8 mouse cellular contexts compared by ENCODE assay signal in the genomic region with DNA sequence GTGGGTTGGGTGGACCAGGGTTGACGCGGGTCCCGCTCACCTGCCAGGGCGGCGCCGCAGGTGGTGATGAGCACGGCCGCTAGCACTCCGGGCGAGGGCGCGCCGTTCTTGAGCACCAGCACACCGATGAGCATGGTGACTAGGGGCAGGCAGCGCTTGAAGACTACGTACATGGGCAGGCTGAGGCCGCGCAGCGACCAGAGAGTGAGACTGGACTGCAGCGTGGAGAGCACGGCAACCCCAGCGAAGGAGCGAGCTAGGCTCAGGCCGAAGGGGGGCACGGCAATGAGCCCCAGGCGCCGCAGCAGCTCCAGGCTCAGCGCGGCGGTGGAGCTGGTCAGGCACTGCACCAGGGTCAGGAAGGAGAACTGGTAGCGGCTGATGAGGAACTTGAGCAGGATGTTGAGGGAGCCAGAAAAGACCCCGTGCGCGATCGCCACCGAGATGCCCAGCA. TPM values are rescaled to one million over a fixed set of nuclear protein-coding genes. Genes with fewer than 3 reads are reported as not detected.
DNase-seq lines count a peak whose midpoint lies in the region; ATAC-seq and TF ChIP-seq lines count a peak whose summit lies in the region.

No protein-coding gene starts in this region.

- peak overlapping the region; percentile 62 for H3K4me3 ChIP-seq in embryonic facial prominence, embryonic 12.5 days
- H3K4me3 ChIP-seq in hindbrain, embryonic 14.5 days (replicated peaks; ENCODE audit: low read length), result peak overlapping the region; percentile 66
- peak overlapping the region; percentile 50 for H3K4me3 ChIP-seq in lung, embryonic 15.5 days
- H3K4me3 ChIP-seq in stomach, embryonic 16.5 days (replicated peaks; ENCODE audit: low read length), result peak overlapping the region; percentile 51

- no peak overlapping the region for H3K27ac ChIP-seq in embryonic facial prominence, embryonic 12.5 days
- H3K27ac ChIP-seq in hindbrain, embryonic 14.5 days, result no peak overlapping the region
- H3K27ac ChIP-seq in lung, embryonic 15.5 days, result no peak overlapping the region
- H3K27ac ChIP-seq in stomach, embryonic 16.5 days (ENCODE audit: low read length), result no peak overlapping the region

- in situ Hi-C loops in Patski (cut with MboI; ENCODE audit: low pct_unique_long_range_greater_than_20kb), result no loop called here

- H3K4me1 ChIP-seq in embryonic facial prominence, embryonic 12.5 days, result peaks cover 20% of the 10 kb centered on the region
- H3K4me1 ChIP-seq in hindbrain, embryonic 14.5 days (replicated peaks; ENCODE audit: control insufficient read depth, insufficient read depth, low read length), result peaks cover 16% of the 10 kb centered on the region
- peaks cover 31% of the 10 kb centered on the region for H3K4me1 ChIP-seq in lung, embryonic 15.5 days
- peaks cover 15% of the 10 kb centered on the region for H3K4me1 ChIP-seq in stomach, embryonic 16.5 days (ENCODE audit: control insufficient read depth, insufficient read depth, low read length)

- peak overlapping the region; percentile 53 for H3K9ac ChIP-seq in embryonic facial prominence, embryonic 12.5 days
- H3K9ac ChIP-seq in hindbrain, embryonic 14.5 days, result peak overlapping the region; percentile 57
- peak overlapping the region; percentile 14; the same call in 1 of the 2 replicates for H3K9ac ChIP-seq in lung, embryonic 15.5 days
- peak overlapping the region; percentile 67 for H3K9ac ChIP-seq in stomach, embryonic 16.5 days (ENCODE audit: low read length)

- peak overlapping the region; percentile 100 for H3K4me2 ChIP-seq in embryonic facial prominence, embryonic 12.5 days (replicated peaks)
- peak overlapping the region; percentile 99 for H3K4me2 ChIP-seq in hindbrain, embryonic 14.5 days (replicated peaks)
- peak overlapping the region; percentile 98 for H3K4me2 ChIP-seq in lung, embryonic 15.5 days
- peak overlapping the region; percentile 99 for H3K4me2 ChIP-seq in stomach, embryonic 16.5 days (ENCODE audit: low read depth, low read length)

- peaks cover 44% of the 10 kb centered on the region for H3K27me3 ChIP-seq in Patski
- peaks cover 50% of the 10 kb centered on the region for H3K27me3 ChIP-seq in embryonic facial prominence, embryonic 12.5 days
- peaks cover 65% of the 10 kb centered on the region for H3K27me3 ChIP-seq in hindbrain, embryonic 14.5 days (ENCODE audit: control insufficient read depth, insufficient read depth, low read length)
- peaks cover 64% of the 10 kb centered on the region for H3K27me3 ChIP-seq in lung, embryonic 15.5 days
- peaks cover 43% of the 10 kb centered on the region for H3K27me3 ChIP-seq in stomach, embryonic 16.5 days (ENCODE audit: control insufficient read depth, insufficient read depth, low read length)

- CTCF ChIA-PET in Patski (lab: Charles Lee), result no interaction called here

- no peaks in the 10 kb centered on the region for H3K36me3 ChIP-seq in embryonic facial prominence, embryonic 12.5 days
- H3K36me3 ChIP-seq in hindbrain, embryonic 14.5 days (replicated peaks; ENCODE audit: control insufficient read depth, insufficient read depth), result no peaks in the 10 kb centered on the region
- H3K36me3 ChIP-seq in lung, embryonic 15.5 days, result no peaks in the 10 kb centered on the region
- no peaks in the 10 kb centered on the region for H3K36me3 ChIP-seq in stomach, embryonic 16.5 days (ENCODE audit: control insufficient read depth, insufficient read depth, low read length)

- ATAC-seq in Patski, result peak; percentile 10
- peak; percentile 50 for ATAC-seq in embryonic facial prominence, embryonic 12.5 days (ENCODE audit: insufficient number of reproducible peaks, insufficient read depth, low FRiP score, low TSS enrichment)
- ATAC-seq in hindbrain, embryonic 14.5 days (ENCODE audit: low FRiP score), result peak; percentile 68
- ATAC-seq in lung, embryonic 15.5 days (ENCODE audit: borderline replicate concordance, extremely low read depth, low FRiP score, low TSS enrichment), result peak; percentile 50
- peak; percentile 22; the same call in 1 of the 2 replicates for ATAC-seq in stomach, embryonic 16.5 days (ENCODE audit: insufficient read depth, low FRiP score)

- POLR2A ChIA-PET in Patski (lab: Charles Lee), result no interaction called here

- TF ChIP-seq CTCF in Patski (IDR thresholded peaks at IDR 0.05), result no peak

- WGBS in embryonic facial prominence, embryonic 12.5 days, result under 1% methylated on average over 36 of the region's 36 CpGs
- under 1% methylated on average over 36 of the region's 36 CpGs for WGBS in hindbrain, embryonic 14.5 days
- WGBS in lung, embryonic 15.5 days, result under 1% methylated on average over 36 of the region's 36 CpGs
- 1% methylated on average over 36 of the region's 36 CpGs for WGBS in stomach, embryonic 16.5 days

- peak; percentile 13 for DNase-seq in kidney, adult 18-20 months
- no peak for DNase-seq in kidney, postnatal 25 days
- DNase-seq in Patski (ENCODE audit: low read depth, low spot score), result no peak
- DNase-seq in hindbrain, embryonic 14.5 days (ENCODE audit: low spot score), result no peak
- DNase-seq in layer of hippocampus, adult 11-12 months (ENCODE audit: low spot score), result no peak

- H3K9me3 ChIP-seq in embryonic facial prominence, embryonic 12.5 days, result no peaks in the 10 kb centered on the region
- H3K9me3 ChIP-seq in hindbrain, embryonic 14.5 days (ENCODE audit: control insufficient read depth, low read length), result no peaks in the 10 kb centered on the region
- H3K9me3 ChIP-seq in lung, embryonic 15.5 days, result no peaks in the 10 kb centered on the region
- H3K9me3 ChIP-seq in stomach, embryonic 16.5 days (replicated peaks; ENCODE audit: control insufficient read depth, low read length), result no peaks in the 10 kb centered on the region

RNA-seq across cellular contexts. Expression of a gene that starts 0.7 kb away (rescaled TPM):
- not detected for polyA plus RNA-seq in Patski (2021)
- 0.57 and 0.73 TPM in 2 replicates for polyA plus RNA-seq in embryonic facial prominence, embryonic 12.5 days (2016; fragmentation: Nextera tagmentation; extraction: Ambion mirVana)
- 1.8 and 2.5 TPM in 2 replicates for polyA plus RNA-seq in hindbrain, embryonic 14.5 days (2014; fragmentation: Nextera tagmentation; extraction: Ambion mirVana)
- 0.98 and 1.0 TPM in 2 replicates for polyA plus RNA-seq in lung, embryonic 15.5 days (2015; fragmentation: Nextera tagmentation; extraction: Ambion mirVana)
- 0.44 and 0.50 TPM in 2 replicates for polyA plus RNA-seq in stomach, embryonic 16.5 days (2015; fragmentation: Nextera tagmentation; extraction: Ambion mirVana)

RNA-seq across cellular contexts. Expression of a gene that starts 56.9 kb away (rescaled TPM):
- 43.4 TPM for polyA plus RNA-seq in Patski (2021)
- polyA plus RNA-seq in embryonic facial prominence, embryonic 12.5 days (2016; fragmentation: Nextera tagmentation; extraction: Ambion mirVana), result 21.3 and 21.6 TPM in 2 replicates
- 29.0 and 32.2 TPM in 2 replicates for polyA plus RNA-seq in hindbrain, embryonic 14.5 days (2014; fragmentation: Nextera tagmentation; extraction: Ambion mirVana)
- 29.9 and 33.7 TPM in 2 replicates for polyA plus RNA-seq in lung, embryonic 15.5 days (2015; fragmentation: Nextera tagmentation; extraction: Ambion mirVana)
- polyA plus RNA-seq in stomach, embryonic 16.5 days (2015; fragmentation: Nextera tagmentation; extraction: Ambion mirVana), result 41.3 and 42.7 TPM in 2 replicates

Comparison
In these comparisons a context has a peak if more than half of its experiments do, and no peak if none do; other contexts are left out.
1. ATAC-seq: peak in every context shown above with its lines; median percentile 68 in hindbrain, embryonic 14.5 days; 50 in embryonic facial prominence, embryonic 12.5 days; 50 in lung, embryonic 15.5 days; 22 in stomach, embryonic 16.5 days; 10 in Patski.
2. H3K9ac ChIP-seq: peak in every context shown above with its lines; median percentile 67 in stomach, embryonic 16.5 days; 57 in hindbrain, embryonic 14.5 days; 53 in embryonic facial prominence, embryonic 12.5 days; 14 in lung, embryonic 15.5 days.